Comparison of ENCODE assay signal across 16 mouse cellular contexts in the genomic region with DNA sequence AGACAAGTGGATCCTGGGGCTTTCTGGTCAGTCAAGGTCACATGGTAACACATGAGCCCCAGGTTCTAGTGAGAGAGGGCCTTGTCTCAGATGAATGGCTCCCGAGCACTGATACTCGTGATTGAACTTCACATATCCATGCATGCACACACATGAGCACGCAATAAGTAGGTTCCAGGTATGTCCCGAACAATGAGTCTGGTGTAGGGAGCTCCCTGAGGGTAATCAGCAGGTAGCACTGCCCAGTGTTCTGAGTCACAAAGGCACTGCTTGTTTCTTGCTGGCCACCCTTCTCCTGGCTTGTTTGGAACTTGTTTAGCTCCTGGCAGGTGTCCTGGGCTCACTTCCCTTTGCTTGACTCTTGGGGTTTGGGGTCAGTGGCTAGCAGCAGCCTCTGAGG. TPM values are rescaled to one million over a fixed set of nuclear protein-coding genes. Genes with fewer than 3 reads are reported as not detected.
DNase-seq lines count a peak whose midpoint lies in the region; ATAC-seq and TF ChIP-seq lines count a peak whose summit lies in the region.
"Had no signal": no experiment of that assay in that cellular context is flagged by ENCODE, and none has a peak within 500 bp of the region (broad histone marks: within the 10 kb centered on the region; RNA-seq: fewer than 3 reads in every experiment).

No protein-coding gene starts in this region.

- no peaks in the 10 kb centered on the region for H3K27me3 ChIP-seq in kidney, adult 2 months (replicated peaks; ENCODE audit: control insufficient read depth, insufficient read depth, low read length)
- H3K27me3 ChIP-seq in midbrain, postnatal 0 days (ENCODE audit: insufficient read depth, low read length): no peaks in the 10 kb centered on the region
- no peaks in the 10 kb centered on the region for H3K27me3 ChIP-seq in midbrain, embryonic 15.5 days (replicated peaks)
- H3K27me3 ChIP-seq in stomach, postnatal 0 days (ENCODE audit: control insufficient read depth, insufficient read depth, low read length): no peaks in the 10 kb centered on the region
- no peaks in the 10 kb centered on the region for H3K27me3 ChIP-seq in heart, embryonic 12.5 days (replicated peaks)
- H3K27me3 ChIP-seq: embryonic facial prominence, embryonic 12.5 days; kidney, embryonic 15.5 days; liver, embryonic 15.5 days had no signal

- H3K9ac ChIP-seq in midbrain, postnatal 0 days (replicated peaks; ENCODE audit: low read length, poor library complexity, severe bottlenecking): no peak overlapping the region
- H3K9ac ChIP-seq in midbrain, embryonic 15.5 days: no peak overlapping the region
- no peak overlapping the region for H3K9ac ChIP-seq in stomach, postnatal 0 days (ENCODE audit: low read length)
- H3K9ac ChIP-seq in heart, embryonic 12.5 days: no peak overlapping the region
- H3K9ac ChIP-seq: embryonic facial prominence, embryonic 12.5 days; kidney, embryonic 15.5 days; liver, embryonic 15.5 days had no signal

- TF ChIP-seq CTCF in kidney, adult 2 months (conservative IDR thresholded peaks at IDR 0.05; ENCODE audit: insufficient read depth, insufficient read length, low read depth, low read length): no peak
- no peak for TF ChIP-seq CTCF in midbrain, postnatal 0 days (IDR thresholded peaks at IDR 0.05)
- TF ChIP-seq CTCF in stomach, postnatal 0 days (IDR thresholded peaks at IDR 0.05; ENCODE audit: low read depth): no peak

- WGBS in kidney, adult 2 months: 39% methylated on average over 4 of the region's 4 CpGs
- 91% methylated on average over 4 of the region's 4 CpGs for WGBS in midbrain, postnatal 0 days
- WGBS in midbrain, embryonic 15.5 days: 93% methylated on average over 4 of the region's 4 CpGs
- 75% methylated on average over 4 of the region's 4 CpGs for WGBS in stomach, postnatal 0 days
- WGBS in heart, embryonic 12.5 days: 88% methylated on average over 4 of the region's 4 CpGs

- TF ChIP-seq POLR2A in kidney, adult 2 months (IDR thresholded peaks at IDR 0.05; ENCODE audit: low read depth, low read length): no peak

- TF ChIP-seq EP300 in stomach, postnatal 0 days (optimal IDR thresholded peaks at IDR 0.05): no peak

- ATAC-seq in midbrain, postnatal 0 days (ENCODE audit: low FRiP score): no peak
- ATAC-seq in midbrain, embryonic 15.5 days (replicated peaks): no peak
- peak; percentile 50 for ATAC-seq in stomach, postnatal 0 days (ENCODE audit: low FRiP score, low TSS enrichment)
- ATAC-seq in heart, embryonic 12.5 days (ENCODE audit: insufficient number of reproducible peaks, low FRiP score): no peak

- H3K4me1 ChIP-seq in kidney, adult 2 months (ENCODE audit: control insufficient read depth, insufficient read depth, low read length): peaks cover 60% of the 10 kb centered on the region
- peaks cover 40% of the 10 kb centered on the region for H3K4me1 ChIP-seq in midbrain, postnatal 0 days (ENCODE audit: insufficient read depth, low read length)
- H3K4me1 ChIP-seq in midbrain, embryonic 15.5 days: peaks cover 76% of the 10 kb centered on the region
- H3K4me1 ChIP-seq in stomach, postnatal 0 days (replicated peaks; ENCODE audit: control insufficient read depth, insufficient read depth): peaks cover 24% of the 10 kb centered on the region
- H3K4me1 ChIP-seq in heart, embryonic 12.5 days (replicated peaks): peaks cover 82% of the 10 kb centered on the region

- H3K27ac ChIP-seq in kidney, adult 2 months (ENCODE audit: insufficient read depth, low read depth, low read length): no peak overlapping the region
- peak overlapping the region; percentile 21 for H3K27ac ChIP-seq in midbrain, postnatal 0 days (ENCODE audit: low read depth, low read length)
- no peak overlapping the region for H3K27ac ChIP-seq in midbrain, embryonic 15.5 days
- peak overlapping the region; percentile 31; the same call in 1 of the 2 replicates for H3K27ac ChIP-seq in stomach, postnatal 0 days (replicated peaks)
- H3K27ac ChIP-seq in heart, embryonic 12.5 days (ENCODE audit: poor library complexity, severe bottlenecking): no peak overlapping the region
- H3K27ac ChIP-seq: embryonic facial prominence, embryonic 12.5 days; heart, embryonic 10.5 days; kidney, embryonic 15.5 days; liver, embryonic 15.5 days had no signal

- peak; percentile 50 for DNase-seq in adrenal gland, postnatal 10 days
- DNase-seq in adrenal gland, postnatal 14 days: no peak
- DNase-seq in kidney, adult 2 months: peak; percentile 67
- DNase-seq in kidney, postnatal 10 days: no peak
- DNase-seq in midbrain, postnatal 0 days (ENCODE audit: low spot score): no peak
- DNase-seq in stomach, postnatal 0 days (ENCODE audit: low spot score): no peak
- DNase-seq: adrenal gland, adult 2 months; heart, postnatal 36 days; lung, postnatal 36 days; thymus, adult 18-20 months had no signal

- H3K36me3 ChIP-seq in kidney, adult 2 months (ENCODE audit: control insufficient read depth, insufficient read depth, low read length): no peaks in the 10 kb centered on the region
- H3K36me3 ChIP-seq in midbrain, postnatal 0 days (ENCODE audit: insufficient read depth, low read length): no peaks in the 10 kb centered on the region
- no peaks in the 10 kb centered on the region for H3K36me3 ChIP-seq in midbrain, embryonic 15.5 days (replicated peaks)
- no peaks in the 10 kb centered on the region for H3K36me3 ChIP-seq in stomach, postnatal 0 days (ENCODE audit: control insufficient read depth, insufficient read depth, low read length)
- peaks cover 8% of the 10 kb centered on the region for H3K36me3 ChIP-seq in heart, embryonic 12.5 days
- H3K36me3 ChIP-seq: embryonic facial prominence, embryonic 12.5 days had no signal

- no peak overlapping the region for H3K4me3 ChIP-seq in kidney, adult 2 months (ENCODE audit: insufficient read depth, low read depth, low read length)
- H3K4me3 ChIP-seq in midbrain, postnatal 0 days (ENCODE audit: low read depth, low read length): no peak overlapping the region
- H3K4me3 ChIP-seq in midbrain, embryonic 15.5 days: no peak overlapping the region
- no peak overlapping the region for H3K4me3 ChIP-seq in stomach, postnatal 0 days (ENCODE audit: low read depth, low read length)
- H3K4me3 ChIP-seq in heart, embryonic 12.5 days: no peak overlapping the region
- H3K4me3 ChIP-seq: embryonic facial prominence, embryonic 12.5 days; heart, embryonic 10.5 days; kidney, embryonic 15.5 days; liver, embryonic 15.5 days had no signal

- no peaks in the 10 kb centered on the region for H3K9me3 ChIP-seq in midbrain, postnatal 0 days (ENCODE audit: low read length)
- no peaks in the 10 kb centered on the region for H3K9me3 ChIP-seq in midbrain, embryonic 15.5 days
- H3K9me3 ChIP-seq in stomach, postnatal 0 days (ENCODE audit: control insufficient read depth, low read length): no peaks in the 10 kb centered on the region
- no peaks in the 10 kb centered on the region for H3K9me3 ChIP-seq in heart, embryonic 12.5 days (replicated peaks)
- H3K9me3 ChIP-seq: embryonic facial prominence, embryonic 12.5 days; heart, embryonic 10.5 days; kidney, embryonic 15.5 days; liver, embryonic 15.5 days had no signal

- no peak overlapping the region for H3K4me2 ChIP-seq in midbrain, postnatal 0 days (ENCODE audit: low read depth, low read length, poor library complexity, severe bottlenecking)
- H3K4me2 ChIP-seq in midbrain, embryonic 15.5 days: no peak overlapping the region
- no peak overlapping the region for H3K4me2 ChIP-seq in stomach, postnatal 0 days (replicated peaks; ENCODE audit: low read depth)
- H3K4me2 ChIP-seq in heart, embryonic 12.5 days: no peak overlapping the region
- H3K4me2 ChIP-seq: embryonic facial prominence, embryonic 12.5 days; kidney, embryonic 15.5 days; liver, embryonic 15.5 days had no signal

RNA-seq across cellular contexts. Expression of a gene that starts 9.7 kb away (rescaled TPM):
- total RNA-seq in adrenal gland, postnatal 10 days (2021): 100 to 1,000 TPM; 882 to 922 TPM
- 876 and 969 TPM in 2 replicates for total RNA-seq in adrenal gland, postnatal 14 days (2021)
- polyA plus RNA-seq in kidney, adult 2 months (2012; rRNA removed): 1,603 and 1,750 TPM in 2 replicates
- total RNA-seq in midbrain, postnatal 0 days (2014; rRNA removed): 714 and 811 TPM in 2 replicates
- 272 and 300 TPM in 2 replicates for polyA plus RNA-seq in midbrain, postnatal 0 days (2015; fragmentation: Nextera tagmentation; extraction: Ambion mirVana)
- 169 and 192 TPM in 2 replicates for polyA plus RNA-seq in midbrain, embryonic 15.5 days (2015; fragmentation: Nextera tagmentation; extraction: Ambion mirVana)
- 128 and 129 TPM in 2 replicates for polyA plus RNA-seq in stomach, postnatal 0 days (2015; fragmentation: Nextera tagmentation; extraction: Ambion mirVana)
- 95.6 and 100.0 TPM in 2 replicates for polyA plus RNA-seq in heart, embryonic 12.5 days (2016; fragmentation: Nextera tagmentation; extraction: Ambion mirVana)

RNA-seq across cellular contexts. Expression of a gene that starts 59.5 kb away (rescaled TPM):
- 10 to 100 TPM; 20.1 to 21.0 TPM for total RNA-seq in adrenal gland, postnatal 10 days (2021)
- 12.8 and 22.1 TPM in 2 replicates for total RNA-seq in adrenal gland, postnatal 14 days (2021)
- 15.7 and 20.8 TPM in 2 replicates for polyA plus RNA-seq in kidney, adult 2 months (2012; rRNA removed)
- 5.9 and 15.8 TPM in 2 replicates for total RNA-seq in midbrain, postnatal 0 days (2014; rRNA removed)
- polyA plus RNA-seq in midbrain, postnatal 0 days (2015; fragmentation: Nextera tagmentation; extraction: Ambion mirVana): 3.4 and 3.7 TPM in 2 replicates
- polyA plus RNA-seq in midbrain, embryonic 15.5 days (2015; fragmentation: Nextera tagmentation; extraction: Ambion mirVana): 2.5 and 3.0 TPM in 2 replicates
- 4.2 and 4.3 TPM in 2 replicates for polyA plus RNA-seq in stomach, postnatal 0 days (2015; fragmentation: Nextera tagmentation; extraction: Ambion mirVana)
- 1.8 TPM in 2 replicates for polyA plus RNA-seq in heart, embryonic 12.5 days (2016; fragmentation: Nextera tagmentation; extraction: Ambion mirVana)

Comparison
In these comparisons a context has a peak if more than half of its experiments do, and no peak if none do; other contexts are left out.
1. DNase-seq: peak in adrenal gland, postnatal 10 days (single experiment) and kidney, adult 2 months (single experiment); none in adrenal gland, postnatal 14 days (single experiment), kidney, postnatal 10 days (single experiment), midbrain, postnatal 0 days (single experiment) and stomach, postnatal 0 days (single experiment).
2. H3K27ac ChIP-seq: peak in midbrain, postnatal 0 days (single experiment) and stomach, postnatal 0 days (single experiment); none in kidney, adult 2 months (single experiment), midbrain, embryonic 15.5 days (single experiment) and heart, embryonic 12.5 days (single experiment).